Mouse (Mus musculus): ENCODE data around the gene Nox4. TPM values are rescaled to one million over a fixed set of nuclear protein-coding genes. Genes with fewer than 3 reads are reported as not detected.

Nox4 gene
- 2.4 and 2.5 TPM in 2 replicates for polyA plus RNA-seq (2012; rRNA removed)

DNA sequence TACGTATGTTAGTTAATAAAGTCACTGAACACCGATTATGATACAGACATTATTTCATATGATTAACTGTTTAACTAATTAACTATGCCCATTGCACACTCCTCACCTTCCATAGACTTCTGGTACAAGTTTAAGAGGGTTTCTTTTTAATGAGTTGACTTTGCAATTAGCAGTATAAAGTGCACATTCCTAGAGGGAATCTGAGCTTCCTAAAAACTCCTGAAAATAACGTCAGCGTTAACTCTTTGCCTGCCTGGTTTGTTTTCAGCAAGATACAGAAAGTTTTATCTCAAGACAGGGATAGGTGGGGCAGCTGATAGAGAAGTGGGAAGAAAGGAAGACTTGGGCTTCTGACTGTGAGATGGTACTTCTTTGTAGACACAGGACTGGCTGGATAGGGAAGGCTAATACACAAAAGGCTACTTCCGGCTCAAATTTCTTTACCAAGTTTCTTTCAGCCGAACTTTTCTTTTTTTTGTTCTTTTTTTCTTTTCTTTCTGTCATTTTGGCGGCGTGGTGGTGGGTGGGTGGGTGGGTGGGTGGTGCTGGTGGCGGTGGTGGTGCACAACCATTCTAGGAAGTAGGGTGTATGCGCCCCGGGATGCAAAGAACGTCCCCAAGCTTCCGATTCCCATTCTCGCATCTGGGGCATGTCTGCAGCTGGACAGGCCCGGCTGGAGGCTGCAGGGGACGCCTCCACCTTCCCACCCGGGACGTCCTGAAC is at the start of gene Nox4:
TSS of gene Nox4 (plus strand) at position 241 of the 724 bp plus-strand sequence.
- no peak for TF ChIP-seq POLR2A (IDR thresholded peaks at IDR 0.05; ENCODE audit: borderline replicate concordance, extremely low read depth, insufficient read depth, insufficient read length, poor library complexity, severe bottlenecking)
- TF ChIP-seq CTCF (IDR thresholded peaks at IDR 0.05; ENCODE audit: borderline replicate concordance, extremely low read depth, insufficient read depth, insufficient read length): no peak

DNA sequence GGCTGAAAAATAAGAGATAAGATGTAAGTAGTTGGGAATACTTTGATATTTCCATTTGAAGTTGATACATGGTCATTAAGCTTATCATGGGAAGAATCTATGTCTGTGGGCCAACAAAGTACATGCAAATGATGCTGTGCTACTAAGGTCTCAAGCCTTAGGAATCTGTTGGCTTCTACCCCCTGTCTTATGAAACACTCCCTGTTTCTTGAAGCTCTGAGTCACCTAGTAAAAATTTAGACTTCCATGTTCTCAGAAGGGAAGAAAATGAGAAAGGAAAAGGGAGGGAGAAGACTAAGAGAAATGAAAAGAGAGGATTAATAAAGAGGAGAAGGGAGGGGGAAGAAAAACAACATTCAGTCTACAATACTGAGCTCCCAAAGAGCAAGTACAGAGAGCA is 41.1 kb upstream of the Nox4 start:
- no peak for TF ChIP-seq POLR2A (IDR thresholded peaks at IDR 0.05; ENCODE audit: borderline replicate concordance, extremely low read depth, insufficient read depth, insufficient read length, poor library complexity, severe bottlenecking)
- TF ChIP-seq CTCF (IDR thresholded peaks at IDR 0.05; ENCODE audit: borderline replicate concordance, extremely low read depth, insufficient read depth, insufficient read length): no peak

More for the DNA sequence above, at the start of gene Nox4:
- peak; percentile 36 for DNase-seq (ENCODE audit: low read depth)

DNA sequence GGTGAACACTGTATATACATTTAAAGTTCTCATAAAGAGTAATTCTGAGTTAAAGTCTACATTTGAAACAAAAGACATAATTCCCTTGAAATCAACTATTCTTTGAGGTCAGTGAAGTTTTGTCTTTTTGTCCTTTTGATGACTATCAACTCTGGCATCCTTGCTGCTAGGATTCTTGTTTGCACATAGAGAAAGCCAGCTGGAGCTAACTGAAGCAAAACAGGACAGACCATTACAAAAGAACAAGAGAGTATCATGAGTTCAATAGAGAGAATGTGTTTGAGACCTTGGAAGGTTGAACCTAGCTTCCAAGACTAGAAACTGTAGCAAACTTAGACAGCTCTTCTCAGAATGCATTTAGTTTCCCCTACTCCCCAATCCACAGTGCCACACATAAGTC is 24.2 kb upstream of the Nox4 start:
- DNase-seq (ENCODE audit: low read depth): no peak
- TF ChIP-seq CTCF (IDR thresholded peaks at IDR 0.05; ENCODE audit: borderline replicate concordance, extremely low read depth, insufficient read depth, insufficient read length): no peak
- TF ChIP-seq POLR2A (IDR thresholded peaks at IDR 0.05; ENCODE audit: borderline replicate concordance, extremely low read depth, insufficient read depth, insufficient read length, poor library complexity, severe bottlenecking): no peak

More for the DNA sequence above, 41.1 kb upstream of the Nox4 start:
- DNase-seq (ENCODE audit: low read depth): no peak

DNA sequence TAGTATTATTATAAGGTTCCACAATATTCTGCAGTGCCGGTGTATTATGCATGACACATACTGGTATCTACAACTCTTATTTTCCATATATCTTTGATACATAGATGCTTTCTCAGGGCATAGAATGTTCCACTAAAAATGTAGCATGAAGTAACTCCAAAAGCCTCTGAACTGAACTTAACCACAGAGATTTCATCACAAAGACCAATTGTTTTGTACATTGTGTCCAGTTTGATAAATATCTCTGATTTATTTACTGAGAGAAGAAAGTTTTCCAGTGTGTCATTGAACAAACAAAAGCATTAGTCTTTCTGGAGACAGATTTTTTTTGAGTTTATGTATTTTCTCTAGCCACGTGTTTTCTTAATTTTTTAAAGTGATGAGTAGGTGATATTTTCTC is 23.1 kb upstream of the Nox4 start:
- no peak for DNase-seq (ENCODE audit: low read depth)
- TF ChIP-seq CTCF (IDR thresholded peaks at IDR 0.05; ENCODE audit: borderline replicate concordance, extremely low read depth, insufficient read depth, insufficient read length): no peak
- no peak for TF ChIP-seq POLR2A (IDR thresholded peaks at IDR 0.05; ENCODE audit: borderline replicate concordance, extremely low read depth, insufficient read depth, insufficient read length, poor library complexity, severe bottlenecking)

DNA sequence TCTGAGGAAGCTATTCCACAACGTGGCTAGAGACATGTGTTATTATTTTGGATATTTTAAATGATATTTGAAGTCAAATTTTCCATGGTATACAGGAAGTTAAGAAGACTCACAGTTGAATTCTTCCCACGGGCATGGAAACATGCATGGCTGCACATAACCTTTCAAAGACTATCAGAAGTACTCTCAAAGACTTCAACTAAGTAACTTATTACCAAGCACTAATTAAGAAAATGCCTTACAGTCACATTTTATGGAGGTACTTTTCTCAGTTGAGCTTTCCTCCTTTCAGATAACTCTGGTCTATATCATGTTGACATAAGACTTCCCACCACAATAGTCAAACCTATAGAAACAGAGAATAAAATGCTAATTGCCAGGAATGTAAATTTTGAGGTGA is 20.3 kb upstream of the Nox4 start:
- DNase-seq (ENCODE audit: low read depth): no peak
- TF ChIP-seq POLR2A (IDR thresholded peaks at IDR 0.05; ENCODE audit: borderline replicate concordance, extremely low read depth, insufficient read depth, insufficient read length, poor library complexity, severe bottlenecking) (no peak), CTCF (IDR thresholded peaks at IDR 0.05; ENCODE audit: borderline replicate concordance, extremely low read depth, insufficient read depth, insufficient read length) (no peak)

DNA sequence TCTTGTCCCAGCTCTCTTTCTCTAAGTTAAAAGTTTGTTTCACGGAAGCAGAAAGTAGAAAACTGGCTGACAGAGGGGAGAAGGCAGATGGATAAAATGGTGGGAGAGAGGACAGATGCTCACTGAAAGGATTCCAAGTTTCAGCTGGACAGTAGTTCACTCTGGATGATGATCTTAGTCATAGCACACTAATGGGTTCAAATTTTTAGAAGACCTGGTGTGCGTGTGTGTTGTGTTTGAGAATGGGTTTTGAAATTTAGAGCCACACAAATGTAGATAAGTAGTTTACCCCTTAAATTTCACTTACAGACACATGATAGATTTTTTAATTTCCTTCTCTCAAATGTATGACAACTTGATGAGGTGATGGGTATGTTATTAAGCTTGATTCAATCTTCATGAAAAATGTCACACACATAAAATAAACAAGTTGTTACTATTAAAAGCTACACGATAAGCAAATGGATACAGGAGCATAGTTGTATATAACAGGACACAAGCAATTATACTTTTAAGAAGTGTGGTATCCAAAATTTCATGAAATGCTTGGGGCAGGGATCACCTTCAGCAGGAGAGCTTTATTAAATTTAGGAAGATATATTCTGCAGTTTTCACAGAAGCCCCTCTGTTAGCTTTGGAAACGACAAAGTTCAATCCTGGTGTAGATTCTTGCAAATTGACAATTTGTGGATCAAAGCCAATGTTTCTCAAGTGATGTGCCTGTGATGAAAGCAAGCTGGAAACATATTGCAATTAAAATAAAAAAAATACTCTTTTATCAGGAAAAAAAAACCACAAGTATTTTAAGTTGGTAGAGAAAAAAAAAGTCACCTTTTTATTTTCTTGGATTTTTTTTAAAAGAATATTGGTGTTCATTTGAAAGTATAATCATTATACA is 18.6 kb upstream of the Nox4 start:
- TF ChIP-seq CTCF (IDR thresholded peaks at IDR 0.05; ENCODE audit: borderline replicate concordance, extremely low read depth, insufficient read depth, insufficient read length): no peak
- TF ChIP-seq POLR2A (IDR thresholded peaks at IDR 0.05; ENCODE audit: borderline replicate concordance, extremely low read depth, insufficient read depth, insufficient read length, poor library complexity, severe bottlenecking): no peak
- DNase-seq (ENCODE audit: low read depth): no peak

DNA sequence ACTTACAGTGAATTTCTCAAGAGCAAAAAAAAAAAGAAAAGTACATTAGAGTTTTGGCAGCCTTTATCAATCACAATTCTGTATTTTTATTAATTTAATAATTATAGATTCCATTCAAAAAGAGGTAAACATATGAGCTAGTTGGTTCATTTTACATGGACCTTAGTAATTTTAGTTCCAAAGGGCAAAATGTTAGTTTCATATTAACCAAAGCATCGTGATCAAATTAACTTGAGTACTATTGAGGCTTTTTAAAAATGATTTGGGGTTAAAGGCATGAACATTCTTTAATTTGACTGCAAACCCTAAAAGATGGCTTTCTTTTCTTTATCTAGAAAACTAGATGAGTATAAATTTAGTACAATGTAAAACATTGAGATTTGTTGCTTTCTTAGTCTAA is 16.4 kb upstream of the Nox4 start:
- DNase-seq (ENCODE audit: low read depth): no peak
- TF ChIP-seq CTCF (IDR thresholded peaks at IDR 0.05; ENCODE audit: borderline replicate concordance, extremely low read depth, insufficient read depth, insufficient read length) (no peak), POLR2A (IDR thresholded peaks at IDR 0.05; ENCODE audit: borderline replicate concordance, extremely low read depth, insufficient read depth, insufficient read length, poor library complexity, severe bottlenecking) (no peak)

DNA sequence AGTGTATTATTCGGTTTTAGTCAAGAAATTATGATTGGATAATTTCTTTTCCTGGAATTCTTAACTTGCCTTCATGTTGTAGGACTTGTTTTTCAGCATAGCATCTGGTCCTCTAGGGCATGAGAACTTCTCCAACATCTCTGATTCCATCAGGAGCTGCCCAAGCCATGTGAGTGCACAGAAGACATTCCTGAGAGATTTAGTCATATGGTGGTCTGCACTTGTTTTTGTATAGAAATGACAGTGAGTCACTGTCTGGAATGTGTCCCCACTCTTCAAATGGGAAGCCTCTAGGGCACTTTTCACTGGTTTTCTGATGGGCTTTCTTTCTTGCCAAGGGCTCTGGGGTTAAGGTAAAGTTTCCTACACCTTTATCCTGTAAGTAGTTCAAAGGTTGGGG is 4.8 kb upstream of the Nox4 start:
- TF ChIP-seq CTCF (IDR thresholded peaks at IDR 0.05; ENCODE audit: borderline replicate concordance, extremely low read depth, insufficient read depth, insufficient read length): no peak
- DNase-seq (ENCODE audit: low read depth): no peak

DNA sequence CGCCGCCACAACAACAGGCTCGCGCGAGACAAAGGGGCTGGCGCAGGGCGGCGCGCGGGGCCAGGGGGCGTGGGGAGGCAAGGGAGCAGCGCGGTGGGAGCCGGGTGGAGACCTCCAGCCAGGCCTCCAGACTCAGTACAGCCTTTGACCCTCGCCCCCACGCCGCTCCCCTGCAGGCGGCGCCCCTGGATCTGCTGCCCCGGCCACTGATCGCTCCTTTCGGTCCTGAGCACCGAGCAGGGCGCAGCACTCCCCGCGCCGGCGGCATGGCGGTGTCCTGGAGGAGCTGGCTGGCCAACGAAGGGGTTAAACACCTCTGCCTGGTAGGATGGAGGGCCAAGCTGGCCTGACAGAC is 661 bp downstream of the Nox4 start:
- TF ChIP-seq CTCF (IDR thresholded peaks at IDR 0.05; ENCODE audit: borderline replicate concordance, extremely low read depth, insufficient read depth, insufficient read length) (no peak), POLR2A (IDR thresholded peaks at IDR 0.05; ENCODE audit: borderline replicate concordance, extremely low read depth, insufficient read depth, insufficient read length, poor library complexity, severe bottlenecking) (peak; percentile 36; the same call in 1 of the 2 replicates)
- peak; percentile 67 for DNase-seq (ENCODE audit: low read depth)

DNA sequence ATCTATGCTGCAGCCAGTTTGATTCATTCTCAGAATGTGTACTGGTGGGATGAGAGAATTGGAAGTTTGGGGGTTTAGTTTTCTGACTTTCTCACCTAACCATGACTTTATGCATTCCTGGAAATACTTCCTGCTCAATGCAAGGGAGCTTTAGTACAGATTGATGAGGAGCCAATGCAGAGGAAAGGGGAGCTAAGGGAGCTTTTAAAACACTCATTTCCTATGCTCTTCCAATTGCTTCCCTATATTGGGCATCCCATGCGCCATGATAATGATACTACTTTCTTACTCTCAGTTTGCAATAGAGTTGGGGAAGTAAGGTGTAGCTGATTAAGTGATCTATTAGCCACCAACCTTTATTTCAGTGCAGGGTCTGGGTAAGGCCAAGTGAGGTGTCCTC is 1.0 kb downstream of the Nox4 start:
- TF ChIP-seq CTCF (IDR thresholded peaks at IDR 0.05; ENCODE audit: borderline replicate concordance, extremely low read depth, insufficient read depth, insufficient read length): no peak
- TF ChIP-seq POLR2A (IDR thresholded peaks at IDR 0.05; ENCODE audit: borderline replicate concordance, extremely low read depth, insufficient read depth, insufficient read length, poor library complexity, severe bottlenecking): no peak
- no peak for DNase-seq (ENCODE audit: low read depth)

DNA sequence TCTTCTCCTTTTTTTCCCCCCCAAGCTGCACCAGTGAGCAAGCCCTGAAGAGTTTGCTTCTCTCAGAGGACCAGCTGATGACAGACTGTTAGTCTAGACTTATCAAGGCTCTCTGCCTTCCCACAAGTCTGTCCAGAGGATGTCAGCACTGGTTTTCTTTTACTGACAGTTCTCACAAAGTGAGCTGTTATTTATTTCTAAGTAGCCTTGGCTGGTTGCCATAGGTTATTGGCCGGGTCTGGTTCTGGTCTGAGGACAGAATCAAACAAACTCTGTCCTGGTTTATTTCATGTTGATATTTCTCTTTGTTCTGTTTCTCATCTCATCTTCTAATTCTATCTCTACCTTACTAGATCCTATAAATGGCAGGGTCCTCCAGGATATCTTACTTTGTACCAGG is 2.0 kb downstream of the Nox4 start:
- no peak for DNase-seq (ENCODE audit: low read depth)
- TF ChIP-seq POLR2A (IDR thresholded peaks at IDR 0.05; ENCODE audit: borderline replicate concordance, extremely low read depth, insufficient read depth, insufficient read length, poor library complexity, severe bottlenecking) (no peak), CTCF (IDR thresholded peaks at IDR 0.05; ENCODE audit: borderline replicate concordance, extremely low read depth, insufficient read depth, insufficient read length) (no peak)

Data from brain, embryonic 14.5 days (tissue).